Mouse (Mus musculus) embryonic facial prominence, embryonic 13.5 days (tissue): Measurements from ENCODE around the gene Xkr8. TPM values are rescaled to one million over a fixed set of nuclear protein-coding genes. Genes with fewer than 3 reads are reported as not detected.

Experiments
- polyA plus RNA-seq: library from polyadenylated mRNA; unstranded; fragments of >200 nt; fragmentation: Nextera tagmentation; extraction: Ambion mirVana; gene quantifications from 2 replicates; pipeline ENCODE4 v1.2.1, GENCODE M21; 2015

Xkr8 gene
- polyA plus RNA-seq, 1 experiment from 2014 or later, result 6.0 TPM

Other genes starting within 250 kb of the Xkr8 start
- 8.7 and 9.0 TPM in 2 replicates for gene Sesn2, start 222.0 kb downstream of the Xkr8 start, polyA plus RNA-seq
- 1,173 and 1,316 TPM in 2 replicates for gene Atpif1, start 198.9 kb downstream of the Xkr8 start, polyA plus RNA-seq
- 173 and 177 TPM in 2 replicates for gene Dnajc8, start 197.0 kb downstream of the Xkr8 start, polyA plus RNA-seq
- gene Ptafr, start 168.5 kb downstream of the Xkr8 start, polyA plus RNA-seq, result 0.56 and 0.74 TPM in 2 replicates
- 32.6 and 34.2 TPM in 2 replicates for gene Eya3, start 93.6 kb downstream of the Xkr8 start, polyA plus RNA-seq
- 4.8 and 6.3 TPM in 2 replicates for gene Smpdl3b, start 24.7 kb upstream of the Xkr8 start, polyA plus RNA-seq
- gene Rpa2, start 35.8 kb upstream of the Xkr8 start, polyA plus RNA-seq, result 120 and 127 TPM in 2 replicates
- 0.79 and 1.4 TPM in 2 replicates for gene Themis2, start 63.8 kb upstream of the Xkr8 start, polyA plus RNA-seq
- 55.9 and 64.0 TPM in 2 replicates for gene Ppp1r8, start 110.6 kb upstream of the Xkr8 start, polyA plus RNA-seq
- 60.3 and 65.5 TPM in 2 replicates for gene Stx12, start 152.0 kb upstream of the Xkr8 start, polyA plus RNA-seq
- gene Fam76a, start 190.0 kb upstream of the Xkr8 start, polyA plus RNA-seq, result 44.7 and 47.7 TPM in 2 replicates
- gene Fgr, start 241.5 kb upstream of the Xkr8 start, polyA plus RNA-seq, result 0.10 and 0.28 TPM in 2 replicates